Mouse (Mus musculus): Measurements from ENCODE around the gene Rnf145. TPM values are rescaled to one million over a fixed set of nuclear protein-coding genes. Genes with fewer than 3 reads are reported as not detected.

Gene Rnf145
- total and polyA plus RNA-seq, 3 experiments = 53.4 to 120 (median 66.7) TPM

DNA sequence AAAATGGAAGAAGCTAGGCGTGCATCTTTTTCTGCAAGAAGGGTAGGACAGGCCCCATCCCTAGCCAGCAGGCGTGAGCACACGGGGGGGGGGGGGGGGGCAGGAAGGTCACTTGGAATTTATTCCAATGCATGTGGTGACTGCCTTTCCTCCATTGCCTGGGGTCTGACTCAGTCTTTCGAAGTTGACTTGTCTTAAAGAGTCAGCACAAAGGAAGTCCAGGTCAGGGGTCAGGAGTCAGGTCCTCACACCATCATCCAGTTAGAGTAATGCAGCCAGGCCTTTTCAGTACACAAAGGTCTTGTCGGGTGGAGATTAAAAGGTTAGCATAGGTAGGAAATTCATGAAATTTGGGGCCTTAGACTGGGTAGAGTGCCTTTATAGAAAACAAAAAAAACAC is 24.8 kb downstream of the Rnf145 start:
- DNase-seq (ENCODE audit: low spot score) (no peak), ATAC-seq (ENCODE audit: extremely low read depth, insufficient number of reproducible peaks, low FRiP score, poor library complexity, severe bottlenecking) (no peak)
- Histone ChIP-seq H3K36me3 (replicated peaks) (peaks cover 98% of the 10 kb centered on the region), H3K4me1 (ENCODE audit: insufficient read depth, low read depth, low read length) (peaks cover 32% of the 10 kb centered on the region), H3K27me3 (ENCODE audit: insufficient read depth, low read length) (no peaks in the 10 kb centered on the region), H3K4me3 (ENCODE audit: low read depth, low read length) (no peak overlapping the region), H3K9me3 (replicated peaks) (no peaks in the 10 kb centered on the region)
- TF ChIP-seq GATA2 (IDR thresholded peaks at IDR 0.05; ENCODE audit: borderline replicate concordance, low read depth, low read length) = no peak
- no peak for TF ChIP-seq TAL1 (conservative IDR thresholded peaks at IDR 0.05; ENCODE audit: low read depth, low read length)
- no peak for TF ChIP-seq CTCF (IDR thresholded peaks at IDR 0.05; ENCODE audit: low read depth, low read length)
- TF ChIP-seq GATA1 (IDR thresholded peaks at IDR 0.05; ENCODE audit: borderline replicate concordance, low read length) = no peak
- no peak for TF ChIP-seq POLR2AphosphoS5 (IDR thresholded peaks at IDR 0.05; ENCODE audit: insufficient replicate concordance, low read depth, low read length)

DNA sequence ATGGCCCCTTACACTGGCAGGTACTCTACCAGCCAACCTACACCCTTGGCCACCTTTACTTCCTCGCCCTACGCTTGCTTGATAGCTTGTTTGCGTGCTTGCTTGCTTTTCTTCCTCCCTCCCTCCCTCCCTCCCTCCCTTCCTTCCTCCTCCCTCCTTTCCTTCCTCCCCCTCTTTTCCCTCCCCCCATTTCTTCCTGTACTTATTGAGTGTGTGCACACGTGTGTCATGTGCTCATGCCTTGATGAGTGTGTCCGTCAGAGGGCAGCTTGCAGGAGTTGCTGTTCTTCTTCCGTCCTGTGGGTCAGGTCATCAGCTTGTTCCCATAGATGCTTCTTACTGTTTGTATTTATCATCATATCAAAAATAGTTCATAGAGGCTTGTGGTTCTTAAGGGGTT is 25.2 kb downstream of the Rnf145 start:
- H3K4me3 ChIP-seq (ENCODE audit: low read depth, low read length) = no peak overlapping the region
- ATAC-seq (ENCODE audit: extremely low read depth, insufficient number of reproducible peaks, low FRiP score, poor library complexity, severe bottlenecking) (no peak), DNase-seq (ENCODE audit: low spot score) (no peak)
- H3K4me1 ChIP-seq (ENCODE audit: insufficient read depth, low read depth, low read length) = peaks cover 30% of the 10 kb centered on the region
- peaks cover 98% of the 10 kb centered on the region for H3K36me3 ChIP-seq (replicated peaks)
- H3K27me3 ChIP-seq (ENCODE audit: insufficient read depth, low read length) = no peaks in the 10 kb centered on the region
- TF ChIP-seq CTCF (IDR thresholded peaks at IDR 0.05; ENCODE audit: low read depth, low read length) (no peak), TAL1 (conservative IDR thresholded peaks at IDR 0.05; ENCODE audit: low read depth, low read length) (no peak), POLR2AphosphoS5 (IDR thresholded peaks at IDR 0.05; ENCODE audit: insufficient replicate concordance, low read depth, low read length) (no peak), GATA1 (IDR thresholded peaks at IDR 0.05; ENCODE audit: borderline replicate concordance, low read length) (no peak), GATA2 (IDR thresholded peaks at IDR 0.05; ENCODE audit: borderline replicate concordance, low read depth, low read length) (no peak)
- H3K9me3 ChIP-seq (replicated peaks) = no peaks in the 10 kb centered on the region

- Histone ChIP-seq H3K4me1 (ENCODE audit: insufficient read depth, low read depth, low read length) (peaks cover 20% of the 10 kb centered on the region), H3K4me3 (ENCODE audit: low read depth, low read length) (no peak overlapping the region), H3K36me3 (replicated peaks) (peaks cover 98% of the 10 kb centered on the region), H3K9me3 (replicated peaks) (no peaks in the 10 kb centered on the region), H3K27me3 (ENCODE audit: insufficient read depth, low read length) (no peaks in the 10 kb centered on the region)
- TF ChIP-seq GATA1 (IDR thresholded peaks at IDR 0.05; ENCODE audit: borderline replicate concordance, low read length) = no peak
- TF ChIP-seq CTCF (IDR thresholded peaks at IDR 0.05; ENCODE audit: low read depth, low read length) = no peak
- no peak for TF ChIP-seq POLR2AphosphoS5 (IDR thresholded peaks at IDR 0.05; ENCODE audit: insufficient replicate concordance, low read depth, low read length)
- TF ChIP-seq GATA2 (IDR thresholded peaks at IDR 0.05; ENCODE audit: borderline replicate concordance, low read depth, low read length) = no peak
- TF ChIP-seq TAL1 (conservative IDR thresholded peaks at IDR 0.05; ENCODE audit: low read depth, low read length) = no peak
- no peak for ATAC-seq (ENCODE audit: extremely low read depth, insufficient number of reproducible peaks, low FRiP score, poor library complexity, severe bottlenecking)
- no peak for DNase-seq (ENCODE audit: low spot score)
Measured at GRCm38 (mm10) chr11:44545181-44545580, 26.4 kb downstream of the Rnf145 start.

DNA sequence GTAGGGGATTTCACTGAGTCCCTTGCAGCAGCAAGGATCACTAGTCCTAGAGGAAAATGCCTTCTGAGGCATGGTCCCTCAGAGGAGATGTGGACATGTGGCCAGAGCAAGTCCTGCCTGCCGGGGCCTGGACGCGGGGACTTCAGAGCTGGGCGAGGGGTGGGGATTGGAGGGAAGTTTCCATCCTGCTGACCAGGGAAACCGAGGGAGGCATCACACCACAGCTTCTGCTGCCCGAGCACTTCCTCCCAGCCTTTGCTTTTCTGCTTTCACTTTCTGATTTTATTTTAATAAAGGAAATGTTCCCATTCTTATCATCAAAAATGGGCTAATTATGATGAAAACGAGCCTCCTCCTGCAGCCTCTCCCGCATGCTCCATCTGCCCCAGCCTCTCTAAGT is 27.5 kb downstream of the Rnf145 start:
- Histone ChIP-seq H3K9me3 (replicated peaks) (no peaks in the 10 kb centered on the region), H3K4me3 (ENCODE audit: low read depth, low read length) (no peak overlapping the region), H3K4me1 (ENCODE audit: insufficient read depth, low read depth, low read length) (peaks cover 13% of the 10 kb centered on the region; the same call in 1 of the 2 replicates), H3K27me3 (ENCODE audit: insufficient read depth, low read length) (no peaks in the 10 kb centered on the region), H3K36me3 (replicated peaks) (peaks cover 98% of the 10 kb centered on the region)
- DNase-seq (ENCODE audit: low spot score) = no peak
- ATAC-seq (ENCODE audit: extremely low read depth, insufficient number of reproducible peaks, low FRiP score, poor library complexity, severe bottlenecking) = no peak
- TF ChIP-seq POLR2AphosphoS5 (IDR thresholded peaks at IDR 0.05; ENCODE audit: insufficient replicate concordance, low read depth, low read length) (no peak), GATA1 (IDR thresholded peaks at IDR 0.05; ENCODE audit: borderline replicate concordance, low read length) (no peak), TAL1 (conservative IDR thresholded peaks at IDR 0.05; ENCODE audit: low read depth, low read length) (no peak), GATA2 (IDR thresholded peaks at IDR 0.05; ENCODE audit: borderline replicate concordance, low read depth, low read length) (no peak), CTCF (IDR thresholded peaks at IDR 0.05; ENCODE audit: low read depth, low read length) (no peak)

- Histone ChIP-seq H3K9me3 (replicated peaks) (no peaks in the 10 kb centered on the region), H3K4me3 (ENCODE audit: low read depth, low read length) (no peak overlapping the region), H3K27me3 (ENCODE audit: insufficient read depth, low read length) (no peaks in the 10 kb centered on the region), H3K36me3 (replicated peaks) (peaks cover 98% of the 10 kb centered on the region), H3K4me1 (ENCODE audit: insufficient read depth, low read depth, low read length) (peaks cover 16% of the 10 kb centered on the region; the same call in 1 of the 2 replicates)
- DNase-seq (ENCODE audit: low spot score) (no peak), ATAC-seq (ENCODE audit: extremely low read depth, insufficient number of reproducible peaks, low FRiP score, poor library complexity, severe bottlenecking) (no peak)
- no peak for TF ChIP-seq POLR2AphosphoS5 (IDR thresholded peaks at IDR 0.05; ENCODE audit: insufficient replicate concordance, low read depth, low read length)
Measured at GRCm38 (mm10) chr11:44547651-44548196, 29.0 kb downstream of the Rnf145 start.

DNA sequence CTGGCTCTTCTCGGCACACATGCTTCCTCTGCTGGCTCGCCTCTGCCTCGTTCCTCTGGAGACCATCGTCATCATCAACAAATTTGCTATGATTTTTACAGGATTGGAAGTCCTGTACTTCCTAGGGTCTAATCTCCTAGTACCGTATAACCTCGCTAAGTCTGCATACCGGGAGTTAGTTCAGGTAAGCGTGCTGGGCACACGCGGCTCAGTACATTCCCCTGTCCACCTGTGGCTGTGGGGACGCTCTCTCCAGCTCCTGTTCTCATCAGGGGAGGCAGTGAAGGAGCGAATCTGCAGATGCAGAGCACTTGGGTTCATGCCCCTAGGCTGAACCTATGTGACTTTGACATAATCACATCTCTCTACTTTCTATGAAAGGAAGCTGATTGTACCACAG is 30.1 kb downstream of the Rnf145 start:
- ATAC-seq (ENCODE audit: extremely low read depth, insufficient number of reproducible peaks, low FRiP score, poor library complexity, severe bottlenecking) (no peak), DNase-seq (ENCODE audit: low spot score) (no peak)
- Histone ChIP-seq H3K4me1 (ENCODE audit: insufficient read depth, low read depth, low read length) (peaks cover 18% of the 10 kb centered on the region; the same call in 1 of the 2 replicates), H3K36me3 (replicated peaks) (peaks cover 99% of the 10 kb centered on the region), H3K27me3 (ENCODE audit: insufficient read depth, low read length) (no peaks in the 10 kb centered on the region), H3K4me3 (ENCODE audit: low read depth, low read length) (no peak overlapping the region), H3K9me3 (replicated peaks) (no peaks in the 10 kb centered on the region)
- TF ChIP-seq POLR2AphosphoS5 (IDR thresholded peaks at IDR 0.05; ENCODE audit: insufficient replicate concordance, low read depth, low read length) (no peak), GATA2 (IDR thresholded peaks at IDR 0.05; ENCODE audit: borderline replicate concordance, low read depth, low read length) (no peak), GATA1 (IDR thresholded peaks at IDR 0.05; ENCODE audit: borderline replicate concordance, low read length) (no peak), CTCF (IDR thresholded peaks at IDR 0.05; ENCODE audit: low read depth, low read length) (no peak), TAL1 (conservative IDR thresholded peaks at IDR 0.05; ENCODE audit: low read depth, low read length) (no peak)

Data from G1E (cell line).